Mouse (Mus musculus) CH12.LX (cell line): Measurements from ENCODE around the gene Gm10961. TPM values are rescaled to one million over a fixed set of nuclear protein-coding genes. Genes with fewer than 3 reads are reported as not detected.

ENCODE experiments used
- DNase-seq: peaks from one replicate; pipeline ENCODE4 v3.0.0-alpha.2; 2013; ENCODE audit errors: extremely low read depth
- H3K27ac ChIP-seq: 2 replicates; pipeline ENCODE4 v1.5.1; 2012; ENCODE audit warnings: low read depth, mild to moderate bottlenecking, control low read depth, moderate library complexity; ENCODE audit not compliant: insufficient read depth
- H3K27me3 ChIP-seq: replicated peaks from 2 replicates; pipeline ENCODE3; 2012; ENCODE audit warnings: inconsistent platforms
- H3K36me3 ChIP-seq, 2 experiments: replicated peaks in 1 of 2; 2 replicates each; pipeline versions ENCODE3 to v1.6.1; 2012; ENCODE audit warnings: inconsistent platforms in 1 of 2, low read length in 1 of 2, mild to moderate bottlenecking in 1 of 2, mixed read lengths in 1 of 2, moderate library complexity in 1 of 2; ENCODE audit not compliant: control insufficient read depth in 1 of 2, insufficient read depth in 1 of 2
- H3K4me1 ChIP-seq, 2 experiments: 2 replicates each; pipeline ENCODE4 v1.6.1; 2012; ENCODE audit warnings: inconsistent platforms in 1 of 2, moderate library complexity in 1 of 2; ENCODE audit not compliant: insufficient read depth in 2 of 2, control insufficient read depth in 1 of 2
- H3K4me2 ChIP-seq: 2 replicates; pipeline ENCODE4 v1.6.1; 2012; ENCODE audit warnings: low read depth, mild to moderate bottlenecking, control low read depth; ENCODE audit not compliant: poor library complexity, insufficient read depth, severe bottlenecking
- H3K4me3 ChIP-seq, 3 experiments: fragments of 150-350 bp in 1 of 3; sonication (generic) in 1 of 3; replicated peaks in 1 of 3; 2 replicates each; pipeline versions ENCODE3 to v1.5.1; 2011 to 2012; ENCODE audit warnings: low read depth in 2 of 3, low read length in 2 of 3, mild to moderate bottlenecking in 2 of 3, moderate library complexity in 2 of 3, control low read depth in 1 of 3, improper control_type of control experiment in 1 of 3, inconsistent platforms in 1 of 3, mixed read lengths in 1 of 3; ENCODE audit not compliant: poor library complexity in 1 of 3
- H3K79me2 ChIP-seq: replicated peaks from 2 replicates; pipeline ENCODE4 v1.6.1; 2012; ENCODE audit warnings: mild to moderate bottlenecking, moderate library complexity; ENCODE audit not compliant: control insufficient read depth, poor library complexity, insufficient read depth, severe bottlenecking; ENCODE audit errors: extremely low read depth
- H3K9ac ChIP-seq: 2 replicates; pipeline ENCODE4 v1.6.1; 2012; ENCODE audit warnings: low read depth, mild to moderate bottlenecking, control low read depth, moderate library complexity; ENCODE audit not compliant: insufficient read depth
- H3K9me3 ChIP-seq: replicated peaks from 2 replicates; pipeline ENCODE3; 2012; ENCODE audit warnings: low read length, inconsistent platforms, mixed read lengths
- BHLHE40 ChIP-seq: IDR thresholded peaks from 2 replicates; pipeline ENCODE4 v1.6.1; 2011; ENCODE audit warnings: mild to moderate bottlenecking, low read depth, low read length, improper control_type of control experiment
- CHD2 ChIP-seq: IDR thresholded peaks from 2 replicates; pipeline ENCODE4 v1.6.1; 2011; ENCODE audit warnings: low read length, improper control_type of control experiment
- CTCF ChIP-seq, 2 experiments: IDR thresholded peaks in 1 of 2; conservative IDR thresholded peaks in 1 of 2; 2 replicates each; pipeline ENCODE4 v1.5.1; 2011 to 2012; ENCODE audit warnings: low read depth in 2 of 2, low read length in 2 of 2, improper control_type of control experiment in 1 of 2, inconsistent platforms in 1 of 2, mild to moderate bottlenecking in 1 of 2, moderate library complexity in 1 of 2
- E2F4 ChIP-seq: IDR thresholded peaks from 2 replicates; pipeline ENCODE4 v1.6.1; 2011; ENCODE audit warnings: low read depth, low read length, improper control_type of control experiment; ENCODE audit not compliant: insufficient replicate concordance
- ELF1 ChIP-seq: IDR thresholded peaks from 2 replicates; pipeline ENCODE4 v1.6.1; 2014; ENCODE audit warnings: low read depth, mild to moderate bottlenecking, inconsistent platforms, low read length, improper control_type of control experiment
- GABPA ChIP-seq: IDR thresholded peaks from 2 replicates; pipeline ENCODE4 v1.6.1; 2012; ENCODE audit warnings: low read depth, low read length, improper control_type of control experiment, inconsistent platforms; ENCODE audit not compliant: insufficient replicate concordance
- HCFC1 ChIP-seq: IDR thresholded peaks from 2 replicates; pipeline ENCODE4 v1.6.1; 2012; ENCODE audit warnings: low read depth, mild to moderate bottlenecking, inconsistent platforms, low read length, improper control_type of control experiment
- JUN ChIP-seq: IDR thresholded peaks from 2 replicates; pipeline ENCODE4 v1.6.1; 2011; ENCODE audit warnings: low read depth, mild to moderate bottlenecking, low read length, improper control_type of control experiment, moderate library complexity; ENCODE audit not compliant: insufficient read depth
- JUND ChIP-seq: conservative IDR thresholded peaks from 2 replicates; pipeline ENCODE4 v1.6.1; 2011; ENCODE audit warnings: low read depth, low read length, improper control_type of control experiment
- KAT2A ChIP-seq: IDR thresholded peaks from 2 replicates; pipeline ENCODE4 v1.6.1; 2012; ENCODE audit warnings: low read length, improper control_type of control experiment, inconsistent platforms; ENCODE audit not compliant: insufficient replicate concordance
- MAFK ChIP-seq: IDR thresholded peaks from 2 replicates; pipeline ENCODE4 v1.6.1; 2011; ENCODE audit warnings: low read length, improper control_type of control experiment; ENCODE audit not compliant: insufficient replicate concordance
- MAX ChIP-seq: IDR thresholded peaks from 2 replicates; pipeline ENCODE4 v1.6.1; 2011; ENCODE audit warnings: low read length, improper control_type of control experiment
- MXI1 ChIP-seq: IDR thresholded peaks from 2 replicates; pipeline ENCODE4 v1.6.1; 2011; ENCODE audit warnings: mild to moderate bottlenecking, low read depth, low read length, improper control_type of control experiment
- MYC ChIP-seq: IDR thresholded peaks from 2 replicates; pipeline ENCODE4 v1.6.1; 2011; ENCODE audit warnings: low read depth, mild to moderate bottlenecking, improper control_type of control experiment, low read length
- NELFE ChIP-seq: IDR thresholded peaks from 2 replicates; pipeline ENCODE4 v1.6.1; 2011; ENCODE audit warnings: low read depth, low read length, improper control_type of control experiment
- NRF1 ChIP-seq: IDR thresholded peaks from 2 replicates; pipeline ENCODE4 v1.6.1; 2014; ENCODE audit warnings: low read depth, mild to moderate bottlenecking, inconsistent platforms, low read length, improper control_type of control experiment, moderate library complexity
- POLR2A ChIP-seq: IDR thresholded peaks from 2 replicates; pipeline ENCODE4 v1.6.1; 2011; ENCODE audit warnings: low read depth, mild to moderate bottlenecking, improper control_type of control experiment, low read length
- POLR2AphosphoS2 ChIP-seq: IDR thresholded peaks from 2 replicates; pipeline ENCODE4 v1.6.1; 2011; ENCODE audit warnings: low read depth, low read length, improper control_type of control experiment
- RAD21 ChIP-seq: IDR thresholded peaks from 2 replicates; pipeline ENCODE4 v1.6.1; 2011; ENCODE audit warnings: low read depth, mild to moderate bottlenecking, low read length, improper control_type of control experiment, moderate library complexity
- RCOR1 ChIP-seq: conservative IDR thresholded peaks from 2 replicates; pipeline ENCODE4 v1.6.1; 2012; ENCODE audit warnings: low read depth, mild to moderate bottlenecking, inconsistent platforms, low read length, improper control_type of control experiment
- SIN3A ChIP-seq: IDR thresholded peaks from 2 replicates; pipeline ENCODE4 v1.6.1; 2012; ENCODE audit warnings: low read length, improper control_type of control experiment, inconsistent platforms
- SMC3 ChIP-seq: IDR thresholded peaks from 2 replicates; pipeline ENCODE4 v1.6.1; 2011; ENCODE audit warnings: low read depth, low read length, improper control_type of control experiment
- TBP ChIP-seq: conservative IDR thresholded peaks from 2 replicates; pipeline ENCODE4 v1.6.1; 2011; ENCODE audit warnings: low read depth, low read length, improper control_type of control experiment
- TCF12 ChIP-seq: IDR thresholded peaks from 2 replicates; pipeline ENCODE4 v1.6.1; 2014; ENCODE audit warnings: low read depth, mild to moderate bottlenecking, inconsistent platforms, low read length, improper control_type of control experiment
- UBTF ChIP-seq: IDR thresholded peaks from 2 replicates; pipeline ENCODE4 v1.6.1; 2012; ENCODE audit warnings: low read depth, mild to moderate bottlenecking, inconsistent platforms, low read length, improper control_type of control experiment, moderate library complexity
- USF2 ChIP-seq: conservative IDR thresholded peaks from 2 replicates; pipeline ENCODE4 v1.6.1; 2011; ENCODE audit warnings: low read depth, low read length, improper control_type of control experiment
- ZMIZ1 ChIP-seq: IDR thresholded peaks from 2 replicates; pipeline ENCODE4 v1.6.1; 2012; ENCODE audit warnings: low read depth, mild to moderate bottlenecking, inconsistent platforms, low read length, improper control_type of control experiment
- ZNF384 ChIP-seq: IDR thresholded peaks from 2 replicates; pipeline ENCODE4 v1.6.1; 2012; ENCODE audit warnings: low read depth, low read length, improper control_type of control experiment, inconsistent platforms
- dilution Hi-C: fragments of 300-500 bp; cut with MboI; formaldehyde crosslinking; loops from 2 replicates; pipeline ENCODE4 v1.14.3; 2020; ENCODE audit warnings: low sequenced_read_pairs; ENCODE audit not compliant: extremely low pct_unique_long_range_greater_than_20kb, extremely low pct_ligation_motif_present
- in situ Hi-C: fragments of 300-500 bp; cut with MboI; formaldehyde crosslinking; loops from 3 replicates; pipeline ENCODE4 v1.14.3; 2019; ENCODE audit warnings: low sequenced_read_pairs, low pct_ligation_motif_present, low pct_unique_long_range_greater_than_20kb, mixed read lengths
- polyA plus RNA-seq: library from polyadenylated mRNA; unstranded; fragments of >175 nt; gene quantifications from 2 replicates; pipeline ENCODE4 v1.2.1, GENCODE M21; 2012; ENCODE audit warnings: low read depth; ENCODE audit not compliant: insufficient read length
- total RNA-seq, 2 experiments: library from RNA; depleted of rRNA; stranded (reverse); fragments of 300-350 nt in 1 of 2; fragments of >200 nt in 1 of 2; gene quantifications; 2 replicates each; pipeline ENCODE4 v1.2.3; 2012 to 2014

Gene Gm10961
- total and polyA plus RNA-seq, 3 experiments = not detected

- in situ Hi-C loops (no loop called here), dilution Hi-C loops (no loop called here)
- Histone ChIP-seq H3K4me1 (peaks cover 6 to 23% of the 10 kb centered on the region in 2 experiments; a peak in 3 of 4 replicates), H3K27me3 (no peaks in the 10 kb centered on the region), H3K4me2 (no peak overlapping the region), H3K9ac (no peak overlapping the region), H3K79me2 (no peaks in the 10 kb centered on the region), H3K27ac (no peak overlapping the region), H3K36me3 (peaks cover 36 to 51% of the 10 kb centered on the region in 2 experiments), H3K9me3 (no peaks in the 10 kb centered on the region), H3K4me3 (no peak overlapping the region)
- DNase-seq = no peak
- TF ChIP-seq MAX (no peak), ZNF384 (no peak), TCF12 (no peak), UBTF (no peak)
Measured at GRCm38 (mm10) chr3:107629411-107629810, 1.7 kb upstream of the Gm10961 start.

- dilution Hi-C loops (no loop called here), in situ Hi-C loops (no loop called here)
- peak; percentile 95 for DNase-seq
- Histone ChIP-seq H3K36me3 (peaks cover 17 to 30% of the 10 kb centered on the region in 2 experiments), H3K4me2 (peak within 1 kb of the TSS; percentile 71), H3K9me3 (no peaks in the 10 kb centered on the region), H3K27ac (peak within 1 kb of the TSS; percentile 32; the same call in 1 of the 2 replicates), H3K4me1 (peaks cover 6 to 22% of the 10 kb centered on the region in 2 experiments; a peak in 3 of 4 replicates), H3K4me3 (peak within 1 kb of the TSS; percentile 73 to 96 (median 93)), H3K9ac (peak within 1 kb of the TSS; percentile 96), H3K27me3 (no peaks in the 10 kb centered on the region), H3K79me2 (no peaks in the 10 kb centered on the region)
- no peak for TF ChIP-seq CTCF (conservative IDR thresholded peaks at IDR 0.05 in 1 of 2, IDR thresholded peaks at IDR 0.05 in 1 of 2; ENCODE audit: low read depth in 2 of 2, low read length in 2 of 2)
- TF ChIP-seq E2F4 = no peak
- no peak; the same call in 1 of the 2 replicates for TF ChIP-seq SIN3A
- 0 out of 2 replicates have a peak, but pooled peaks have one; percentile 71 for TF ChIP-seq MXI1
- 0 out of 2 replicates have a peak, but pooled peaks have one; percentile 54 for TF ChIP-seq RCOR1
- TF ChIP-seq TCF12 = peak; percentile 91
- 0 out of 2 replicates have a peak, but pooled peaks have one; percentile 43 for TF ChIP-seq MAX
- no peak for TF ChIP-seq MAFK
- TF ChIP-seq JUN = no peak
- TF ChIP-seq CHD2 = peak; percentile 99
- TF ChIP-seq NELFE = peak; percentile 93
- peak; percentile 60; the same call in 1 of the 2 replicates for TF ChIP-seq ELF1
- TF ChIP-seq JUND = no peak
- TF ChIP-seq KAT2A = no peak
- no peak for TF ChIP-seq RAD21
- TF ChIP-seq UBTF = no peak
- TF ChIP-seq MYC = no peak
- peak; percentile 63 for TF ChIP-seq BHLHE40
- TF ChIP-seq POLR2AphosphoS2 = peak; percentile 53; the same call in 1 of the 2 replicates
- TF ChIP-seq NRF1 = peak; percentile 57
- TF ChIP-seq TBP = peak; percentile 90
- no peak for TF ChIP-seq USF2
- TF ChIP-seq HCFC1 = peak; percentile 77
- peak; percentile 87 for TF ChIP-seq POLR2A
- no peak for TF ChIP-seq SMC3
- no peak for TF ChIP-seq GABPA
- TF ChIP-seq ZMIZ1 = peak; percentile 67; the same call in 1 of the 2 replicates
Measured at GRCm38 (mm10) chr3:107631523-107631958, 419 bp downstream of the Gm10961 start, which contains the start of gene Strip1. Strip1 (minus strand) TSS chr3:107631694.
